Mouse (Mus musculus) spleen, adult 12 weeks (tissue): Measurements from ENCODE around the gene Car11.

Experiments used
- DNase-seq: peaks from one replicate; pipeline ENCODE4 v3.0.0; 2022; ENCODE audit warnings: low spot score

The Car11 gene

DNA sequence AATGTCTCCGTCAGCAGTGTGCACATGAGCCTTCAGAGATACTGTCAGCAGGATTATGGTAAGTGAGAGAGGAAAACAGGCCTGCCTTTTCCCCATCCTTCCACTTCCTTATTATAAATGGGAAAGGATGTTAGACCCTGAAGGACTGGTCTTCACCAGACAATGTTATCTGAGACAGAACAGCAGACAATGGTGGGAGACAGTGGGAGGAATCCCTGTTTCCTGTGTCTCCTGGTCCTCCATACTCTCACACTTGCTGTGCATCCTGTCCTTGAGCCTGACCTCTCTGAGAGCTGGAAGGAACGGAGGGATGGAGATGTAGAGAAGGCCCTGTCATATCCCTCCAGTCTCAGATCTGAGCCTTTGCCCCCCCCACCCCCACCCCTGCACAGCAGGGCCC lies 7.3 kb upstream of the Car11 start:
- no peak for DNase-seq

DNA sequence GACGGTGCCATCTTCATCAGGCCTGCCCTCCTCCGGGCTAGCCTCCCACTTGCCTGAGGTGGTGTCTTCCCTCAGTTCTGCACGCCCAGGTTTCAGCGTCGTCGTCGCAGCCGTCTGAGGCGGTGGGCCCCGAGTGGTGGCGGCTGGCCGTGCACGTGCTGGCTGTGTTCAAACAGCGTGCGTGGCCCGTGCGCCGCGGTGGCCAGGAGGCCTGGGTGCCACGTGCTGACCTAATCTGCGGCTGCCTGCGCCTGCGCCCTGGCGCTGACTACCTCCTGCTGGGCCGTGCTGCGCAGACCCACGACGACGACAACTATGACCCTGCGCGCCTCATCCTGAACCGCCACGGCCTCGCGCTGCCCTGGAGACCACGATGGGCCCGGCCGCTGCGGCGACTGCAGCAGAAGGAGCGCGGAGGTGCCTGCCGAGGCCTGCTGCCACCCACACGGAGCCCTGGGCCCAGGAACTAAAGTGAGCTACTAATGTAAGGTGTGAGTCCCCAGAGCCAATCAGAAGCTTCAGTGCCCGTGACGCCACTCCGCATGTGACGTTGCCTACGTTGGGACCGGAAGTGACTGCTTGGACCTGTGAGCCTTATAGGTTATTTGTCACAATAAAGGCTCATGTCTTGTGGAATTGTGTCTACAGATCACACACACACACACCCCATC lies 5.6 kb upstream of the Car11 start, which contains the start of gene Sec1:
TSS of gene Sec1 (minus strand) at position 482 of the 671 bp plus-strand sequence.
- DNase-seq, result no peak

DNA sequence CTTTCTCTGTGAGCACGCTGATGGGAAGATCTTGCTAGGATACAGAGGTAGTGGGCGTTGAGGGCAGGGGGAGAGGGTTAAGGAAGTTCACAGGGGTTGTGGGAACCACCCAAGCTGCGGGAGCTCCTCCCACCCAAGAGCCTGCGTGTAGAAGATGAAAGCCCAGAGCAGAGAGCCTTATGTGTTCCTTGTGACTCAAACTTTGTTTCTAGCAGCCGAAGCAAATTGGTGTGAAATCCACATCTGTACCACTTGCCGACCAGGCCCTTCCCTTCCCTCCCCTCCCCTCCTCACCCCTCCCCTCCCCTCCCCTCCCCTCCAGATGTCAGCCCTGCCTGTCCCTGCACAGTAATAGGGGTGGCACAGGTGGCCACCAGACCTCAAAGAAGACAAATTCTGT lies 4.5 kb upstream of the Car11 start:
- no peak for DNase-seq

DNA sequence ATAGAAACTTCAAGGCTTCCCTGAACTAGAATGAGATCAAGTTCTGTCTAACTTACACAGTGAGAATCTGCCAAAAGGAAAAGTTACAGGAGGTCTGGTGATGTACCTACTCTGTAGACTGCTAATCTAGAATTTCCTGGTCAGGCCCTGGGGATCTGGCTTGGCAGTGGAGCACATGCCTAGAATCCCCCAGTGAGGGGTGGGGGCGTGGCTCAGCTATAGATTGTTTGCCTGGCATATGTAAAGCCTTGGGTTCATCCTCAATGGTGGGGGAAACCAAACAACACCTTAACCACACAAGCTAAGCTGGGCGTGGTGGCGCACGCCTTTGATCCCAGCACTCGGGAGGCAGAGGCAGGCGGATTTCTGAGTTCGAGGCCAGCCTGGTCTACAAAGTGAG lies 1.7 kb upstream of the Car11 start:
- no peak for DNase-seq

GRCm38 (mm10) chr7:45700301-45701015 lies 815 bp downstream of the Car11 start:
- no peak for DNase-seq

DNA sequence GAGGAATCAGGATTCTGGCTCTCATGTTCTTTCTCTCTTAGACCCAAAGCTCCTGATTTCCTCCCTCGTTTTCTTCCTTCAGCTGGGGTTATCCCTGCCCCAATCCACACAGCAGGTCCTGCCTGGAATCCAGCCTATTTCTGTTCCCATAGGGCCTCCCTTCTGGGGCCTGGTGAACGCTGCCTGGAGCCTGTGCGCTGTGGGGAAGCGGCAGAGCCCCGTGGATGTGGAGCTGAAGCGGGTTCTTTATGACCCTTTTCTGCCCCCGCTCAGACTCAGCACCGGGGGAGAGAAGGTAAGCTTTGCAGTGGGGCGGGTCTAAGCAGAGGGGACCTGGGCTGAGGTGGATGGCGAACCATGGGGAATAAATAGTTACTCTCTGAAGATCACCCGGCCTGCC lies 1.4 kb downstream of the Car11 start:
- no peak for DNase-seq

DNA sequence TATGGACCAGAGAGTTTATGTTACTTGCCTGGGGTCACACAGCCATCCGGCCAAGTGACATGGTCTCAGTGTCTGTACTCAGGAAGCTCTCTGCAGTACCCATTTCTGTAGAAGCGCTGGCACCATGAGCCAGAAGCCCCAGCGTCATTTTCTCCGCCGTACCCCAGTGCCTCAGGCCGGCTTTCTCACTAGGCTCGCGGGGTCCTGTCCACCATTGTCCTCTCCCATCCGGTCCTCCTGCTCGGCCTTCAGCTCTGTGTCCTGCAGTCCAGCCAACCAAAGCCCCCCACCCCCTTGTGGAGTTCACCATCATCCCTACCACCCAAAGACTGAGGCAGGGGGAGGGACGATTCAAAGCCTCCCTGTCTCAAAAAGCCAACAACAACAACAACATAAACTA lies 2.0 kb downstream of the Car11 start:
- DNase-seq, result no peak

- no peak for DNase-seq
Measured at GRCm38 (mm10) chr7:45702316-45702715, 2.7 kb downstream of the Car11 start.

GRCm38 (mm10) chr7:45702809-45703520 lies 3.3 kb downstream of the Car11 start:
- DNase-seq, result no peak

- no peak for DNase-seq
Measured at GRCm38 (mm10) chr7:45703521-45704033, 3.9 kb downstream of the Car11 start.

- DNase-seq, result no peak
Measured at GRCm38 (mm10) chr7:45704046-45704559, 4.5 kb downstream of the Car11 start.

GRCm38 (mm10) chr7:45704730-45705442 lies 5.2 kb downstream of the Car11 start, which contains the start of gene Dbp:
Gene Dbp, plus strand, starts transcription at chr7:45705088.
- peak; percentile 87 for DNase-seq

DNA sequence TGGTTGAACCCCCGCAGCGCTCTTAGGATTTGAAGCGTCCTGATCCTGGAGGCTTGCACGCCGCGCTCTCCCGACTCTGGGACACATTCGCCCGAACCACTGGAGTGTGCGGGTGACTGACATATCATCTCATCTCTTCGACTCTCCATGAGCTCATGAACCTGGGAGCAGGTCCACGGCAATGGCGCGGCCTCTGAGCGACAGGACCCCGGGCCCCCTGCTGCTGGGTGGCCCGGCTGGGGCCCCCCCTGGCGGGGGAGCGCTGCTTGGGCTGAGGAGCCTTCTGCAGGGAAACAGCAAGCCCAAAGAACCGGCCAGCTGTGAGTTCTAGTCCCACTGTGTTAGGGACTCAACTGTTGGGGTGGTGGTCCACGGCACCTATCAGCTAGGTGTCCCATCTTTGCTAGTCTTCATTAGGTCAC lies 5.8 kb downstream of the Car11 start:
- no peak for DNase-seq

- DNase-seq, result no peak
Measured at GRCm38 (mm10) chr7:45705873-45706281, 6.2 kb downstream of the Car11 start.

- DNase-seq, result peak; percentile 72
Measured at GRCm38 (mm10) chr7:45706721-45707241, 7.1 kb downstream of the Car11 start.

- DNase-seq, result peak; percentile 79
Measured at GRCm38 (mm10) chr7:45707375-45707967, 7.8 kb downstream of the Car11 start.

DNA sequence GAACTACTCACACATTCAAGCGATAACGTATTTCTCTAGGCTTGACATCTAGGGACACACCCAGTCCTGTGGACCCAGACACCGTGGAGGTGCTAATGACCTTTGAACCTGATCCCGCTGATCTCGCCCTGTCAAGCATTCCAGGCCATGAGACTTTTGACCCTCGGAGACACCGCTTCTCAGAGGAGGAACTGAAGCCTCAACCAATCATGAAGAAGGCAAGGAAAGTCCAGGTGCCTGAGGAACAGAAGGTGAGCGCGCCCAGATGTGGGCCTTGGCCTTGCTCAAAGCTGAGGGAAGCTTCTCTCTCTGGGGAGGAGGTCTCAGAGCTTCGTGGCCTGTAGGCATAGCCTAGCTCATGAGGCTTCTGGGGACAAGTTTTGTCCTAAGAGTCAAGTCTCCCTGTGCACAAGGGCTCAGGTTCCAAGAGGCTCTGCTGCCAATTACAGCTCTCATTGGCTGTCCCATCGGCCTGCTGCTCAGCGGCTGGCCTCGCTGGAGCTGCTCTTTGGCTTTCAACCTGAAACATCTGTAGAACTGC lies 8.6 kb downstream of the Car11 start:
- DNase-seq, result no peak

- no peak for DNase-seq
Measured at GRCm38 (mm10) chr7:45709036-45709435, 9.4 kb downstream of the Car11 start.

GRCm38 (mm10) chr7:45709677-45710355 lies 10.2 kb downstream of the Car11 start:
- DNase-seq, result no peak

GRCm38 (mm10) chr7:45710477-45711191 lies 11.0 kb downstream of the Car11 start:
- no peak for DNase-seq
